Mouse (Mus musculus) fibroblast of lung, adult 2 months (primary cell): ENCODE results near the gene Ppy.

Experiments used
- DNase-seq: peaks from one replicate; pipeline ENCODE4 v3.0.0-alpha.2; 2011; ENCODE audit warnings: low read depth

The Ppy gene

DNA sequence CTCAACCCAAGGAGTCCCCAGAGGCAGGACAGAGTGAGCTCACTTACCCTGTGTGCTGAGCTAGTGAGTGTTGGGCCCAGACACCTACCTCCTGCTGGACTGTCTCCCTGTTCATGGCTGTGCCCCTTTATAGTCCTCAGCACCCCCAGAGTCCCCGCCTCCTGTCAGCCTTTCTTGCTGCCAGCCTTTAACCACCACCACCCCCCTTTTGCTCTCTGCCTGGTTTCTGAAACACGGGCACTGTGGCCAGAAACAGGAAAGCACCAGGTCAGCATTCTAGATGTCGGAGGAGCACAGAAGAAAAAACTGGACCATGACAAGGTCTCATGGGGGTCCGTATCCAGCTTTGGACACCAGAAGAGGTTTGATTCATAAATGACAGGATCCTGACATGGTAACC lies at the start of gene Ppy:
Gene Ppy (minus strand): TSS at position 101 of the 400 bp plus-strand sequence.
- no peak for DNase-seq

GRCm38 (mm10) chr11:102147213-102147989 lies 46.3 kb upstream of the Ppy start:
- DNase-seq = no peak

GRCm38 (mm10) chr11:102146531-102146930 lies 45.4 kb upstream of the Ppy start:
- no peak for DNase-seq

- DNase-seq = no peak
Measured at GRCm38 (mm10) chr11:102146005-102146404, 44.9 kb upstream of the Ppy start.

DNA sequence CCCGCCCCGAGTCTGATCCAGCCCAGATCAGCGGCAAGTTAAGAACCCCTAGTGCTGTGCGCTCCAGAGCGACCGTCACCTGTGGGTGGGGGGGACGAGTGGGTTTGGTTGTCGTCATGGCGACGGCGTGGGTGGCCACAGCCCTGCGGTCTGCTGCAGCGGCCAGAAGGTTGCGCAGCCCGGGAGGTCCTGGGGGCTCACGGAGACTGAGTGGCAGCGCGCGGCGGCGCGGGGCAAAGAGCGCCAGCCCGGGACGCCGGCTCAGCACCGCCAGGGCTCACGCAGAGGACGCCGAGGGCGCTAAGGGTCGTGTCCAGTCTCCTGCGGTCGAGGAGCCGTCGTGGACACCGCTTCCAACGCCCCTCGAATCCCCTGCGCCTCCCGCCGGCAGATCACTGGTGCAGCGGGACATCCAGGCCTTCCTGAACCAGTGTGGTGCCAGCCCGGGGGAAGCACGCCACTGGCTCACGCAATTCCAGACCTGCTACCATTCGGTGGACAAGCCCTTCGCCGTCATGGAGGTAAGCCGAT lies 44.4 kb upstream of the Ppy start, which contains the start of gene Nags:
Gene Nags (plus strand): TSS at position 43 of the 531 bp plus-strand sequence.
- DNase-seq = no peak

GRCm38 (mm10) chr11:102144957-102145470 lies 43.9 kb upstream of the Ppy start:
- no peak for DNase-seq

- DNase-seq = no peak
Measured at GRCm38 (mm10) chr11:102142355-102142754, 41.2 kb upstream of the Ppy start.

DNA sequence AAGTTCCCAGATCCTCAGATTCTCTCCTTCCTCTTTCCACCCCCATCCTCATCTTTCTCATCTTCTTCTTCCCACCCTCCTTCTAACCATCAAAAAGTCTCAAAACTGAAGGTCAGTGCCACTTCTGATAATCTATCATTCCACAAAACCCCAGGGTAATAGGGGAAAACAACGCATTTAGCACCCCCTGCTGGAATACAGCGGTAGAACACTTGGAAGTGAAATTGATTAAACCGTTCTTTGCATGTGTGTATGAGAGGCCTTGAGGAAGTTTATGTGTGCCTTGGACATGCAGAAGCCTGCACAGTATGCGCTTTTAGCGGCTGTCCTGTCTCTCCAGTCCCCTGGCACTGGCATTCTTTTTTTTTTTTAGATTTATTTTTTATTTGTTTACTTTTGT lies 39.4 kb upstream of the Ppy start:
- peak; percentile 20 for DNase-seq

- peak; percentile 9 for DNase-seq
Measured at GRCm38 (mm10) chr11:102138447-102138740, 37.3 kb upstream of the Ppy start.

GRCm38 (mm10) chr11:102137625-102138446 lies 36.7 kb upstream of the Ppy start:
- no peak for DNase-seq

- no peak for DNase-seq
Measured at GRCm38 (mm10) chr11:102134516-102134915, 33.4 kb upstream of the Ppy start.

GRCm38 (mm10) chr11:102117386-102117785 lies 16.3 kb upstream of the Ppy start:
- no peak for DNase-seq

- DNase-seq = no peak
Measured at GRCm38 (mm10) chr11:102116241-102116640, 15.1 kb upstream of the Ppy start.

DNA sequence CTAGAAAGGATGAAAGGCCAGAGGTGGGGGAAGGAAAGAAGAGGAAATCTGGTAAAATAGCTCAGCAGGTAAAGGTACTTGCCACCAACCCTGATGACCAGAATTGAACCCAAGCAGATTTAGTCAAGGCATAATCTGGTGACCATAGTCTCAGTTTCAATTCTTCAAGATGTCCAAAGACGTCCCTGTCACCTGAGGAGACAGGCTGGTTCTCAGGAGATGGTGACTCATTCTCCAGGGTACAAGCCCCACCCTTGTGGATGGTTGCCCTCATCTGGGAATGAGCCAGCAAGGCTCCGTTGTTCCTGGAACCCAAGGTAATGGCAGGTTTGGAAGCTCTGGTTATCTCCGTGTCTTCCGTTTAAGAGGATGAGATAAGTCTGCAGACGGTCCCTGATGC lies 10.5 kb upstream of the Ppy start:
- no peak for DNase-seq

GRCm38 (mm10) chr11:102107732-102108131 lies 6.6 kb upstream of the Ppy start, which contains the start of gene Pyy:
Gene Pyy (minus strand): TSS chr11:102107832.
- DNase-seq = no peak

GRCm38 (mm10) chr11:102106911-102107310 lies 5.8 kb upstream of the Ppy start:
- DNase-seq = no peak

DNA sequence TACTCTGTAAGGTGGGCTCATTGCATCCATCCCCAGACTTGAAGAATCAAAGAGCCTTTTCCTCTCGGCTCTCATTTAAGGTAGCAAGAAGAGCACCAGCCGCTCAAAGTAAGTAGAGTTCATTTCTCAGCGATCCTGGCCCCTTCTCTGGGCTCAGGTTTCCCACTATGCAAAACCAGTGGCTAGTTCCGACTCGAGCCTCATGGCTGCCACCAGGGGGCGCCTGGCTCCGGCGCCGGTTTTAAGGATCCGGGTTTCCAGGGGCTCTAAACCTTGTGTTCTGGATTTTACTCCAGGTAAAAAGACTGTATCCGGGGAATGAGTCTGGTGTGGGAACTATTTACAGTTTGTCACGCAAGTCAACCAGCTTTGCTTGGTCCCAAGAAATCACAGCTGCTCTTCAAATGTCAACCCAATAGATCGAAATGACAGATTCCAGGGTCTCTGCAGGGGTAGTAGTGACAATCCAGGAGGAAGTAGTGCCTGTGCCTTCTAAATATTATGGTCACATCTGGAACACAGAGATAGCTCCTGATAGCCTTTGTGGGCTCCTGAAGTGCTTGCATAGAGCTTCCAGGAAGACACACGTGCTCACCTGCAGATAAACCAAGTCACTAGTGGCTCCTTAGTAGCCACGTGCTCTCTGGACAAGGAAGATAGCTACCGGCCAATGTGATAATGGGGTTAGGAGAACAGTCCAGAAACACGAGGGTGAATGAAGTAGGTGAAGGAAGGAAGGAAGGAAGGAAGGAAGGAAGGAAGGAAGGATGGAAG lies 1.6 kb upstream of the Ppy start:
- no peak for DNase-seq

- peak; percentile 66 for DNase-seq
Measured at GRCm38 (mm10) chr11:102096887-102097391, 4.2 kb downstream of the Ppy start.

DNA sequence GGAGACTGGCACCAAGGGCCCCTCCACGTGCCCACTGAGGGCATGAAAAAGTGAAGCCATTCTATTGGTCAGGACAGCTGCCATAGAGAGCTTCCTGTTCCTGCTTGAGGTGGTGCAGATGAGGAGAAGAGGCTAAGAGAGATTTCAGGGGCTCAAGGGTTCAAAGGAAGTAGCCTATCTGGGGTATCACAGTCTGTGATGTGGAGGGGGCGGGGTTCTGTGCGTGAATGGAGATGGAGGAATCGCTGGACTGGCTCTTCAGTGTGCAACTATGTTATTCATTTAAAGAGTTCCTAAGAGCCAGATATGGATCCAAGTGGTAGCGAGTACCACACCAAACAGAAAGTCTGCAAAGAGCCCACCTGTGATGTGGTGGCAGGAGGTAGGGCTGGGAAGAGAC lies 4.7 kb downstream of the Ppy start:
- DNase-seq = no peak

- no peak for DNase-seq
Measured at GRCm38 (mm10) chr11:102095676-102096075, 5.4 kb downstream of the Ppy start.

GRCm38 (mm10) chr11:102089088-102089808 lies 11.9 kb downstream of the Ppy start:
- no peak for DNase-seq
